Mouse (Mus musculus): Measurements from ENCODE around the gene Glra2. TPM values are rescaled to one million over a fixed set of nuclear protein-coding genes. Genes with fewer than 3 reads are reported as not detected.
"Not testable (repeated sequence)": the region's sequence is repeated elsewhere in the genome, so short reads cannot be mapped to it uniquely, and the experiment has no call there.

The Glra2 gene
- polyA plus RNA-seq, 1 experiment, result not detected

GRCm38 (mm10) chrX:165191170-165191569 lies 136.0 kb downstream of the Glra2 start:
- no peak overlapping the region for H3ac ChIP-seq (ENCODE audit: control insufficient read depth, insufficient read length, low read depth)
- no peaks in the 10 kb centered on the region for H3K36me3 ChIP-seq (ENCODE audit: control insufficient read depth, insufficient read depth)
- H3K79me2 ChIP-seq (ENCODE audit: control insufficient read depth, insufficient read depth), result no peaks in the 10 kb centered on the region
- no peaks in the 10 kb centered on the region for H3K79me3 ChIP-seq (ENCODE audit: low read depth)
- no peak overlapping the region for H3K4me3 ChIP-seq (ENCODE audit: insufficient read depth, poor library complexity, severe bottlenecking)
- TF ChIP-seq MAX (IDR thresholded peaks at IDR 0.05) (no peak), USF1 (IDR thresholded peaks at IDR 0.05; ENCODE audit: low read depth) (no peak), MYOG (IDR thresholded peaks at IDR 0.05; ENCODE audit: control insufficient read depth, extremely low read depth, insufficient read length) (no peak), FOSL1 (IDR thresholded peaks at IDR 0.05; ENCODE audit: insufficient read depth, low read length, poor library complexity, severe bottlenecking) (no peak), CEBPB (IDR thresholded peaks at IDR 0.05; ENCODE audit: low read depth) (no peak)
- H3K27me3 ChIP-seq (ENCODE audit: control insufficient read depth, insufficient read depth, insufficient read length), result no peaks in the 10 kb centered on the region

GRCm38 (mm10) chrX:165182948-165183347 lies 144.2 kb downstream of the Glra2 start:
- not testable (repeated sequence) for H3ac ChIP-seq (ENCODE audit: control insufficient read depth, insufficient read length, low read depth); H3K4me3 ChIP-seq (ENCODE audit: insufficient read depth, poor library complexity, severe bottlenecking); H3K79me2 ChIP-seq (ENCODE audit: control insufficient read depth, insufficient read depth); H3K79me3 ChIP-seq (ENCODE audit: low read depth); H3K36me3 ChIP-seq (ENCODE audit: control insufficient read depth, insufficient read depth); H3K27me3 ChIP-seq (ENCODE audit: control insufficient read depth, insufficient read depth, insufficient read length)

DNA sequence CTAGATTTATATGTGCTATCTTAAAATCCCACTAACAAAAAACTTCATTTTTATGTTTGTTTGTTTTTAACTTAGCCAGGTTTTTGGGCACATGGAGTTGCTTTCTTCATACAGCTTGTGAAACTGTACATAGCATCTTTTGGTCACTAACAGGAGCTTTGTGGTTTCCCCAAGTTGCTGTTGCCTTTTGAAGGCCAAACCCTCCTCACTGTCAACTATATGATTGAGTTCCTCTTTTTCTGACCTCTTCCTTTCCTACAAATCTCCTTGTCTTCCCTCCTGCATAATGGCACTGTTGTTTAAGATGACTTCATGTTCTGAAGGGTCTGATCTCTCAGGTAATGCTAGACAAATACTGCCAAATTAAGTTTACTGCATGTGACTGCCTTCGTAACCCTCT lies 170.6 kb downstream of the Glra2 start:
- Histone ChIP-seq H3K4me3 (ENCODE audit: insufficient read depth, poor library complexity, severe bottlenecking) (no peak overlapping the region), H3K79me2 (ENCODE audit: control insufficient read depth, insufficient read depth) (no peaks in the 10 kb centered on the region), H3K36me3 (ENCODE audit: control insufficient read depth, insufficient read depth) (no peaks in the 10 kb centered on the region), H3ac (ENCODE audit: control insufficient read depth, insufficient read length, low read depth) (no peak overlapping the region), H3K27me3 (ENCODE audit: control insufficient read depth, insufficient read depth, insufficient read length) (no peaks in the 10 kb centered on the region), H3K79me3 (ENCODE audit: low read depth) (no peaks in the 10 kb centered on the region)
- no peak for TF ChIP-seq MYOG (IDR thresholded peaks at IDR 0.05; ENCODE audit: control insufficient read depth, extremely low read depth, insufficient read length)
- no peak for TF ChIP-seq MAX (IDR thresholded peaks at IDR 0.05)
- no peak for TF ChIP-seq CEBPB (IDR thresholded peaks at IDR 0.05; ENCODE audit: low read depth)
- no peak for TF ChIP-seq CTCF (IDR thresholded peaks at IDR 0.05; ENCODE audit: control insufficient read depth, insufficient read depth, insufficient read length)
- no peak for TF ChIP-seq MYOD1 (IDR thresholded peaks at IDR 0.05; ENCODE audit: control insufficient read depth, insufficient read length, low read depth)
- no peak for TF ChIP-seq USF1 (IDR thresholded peaks at IDR 0.05; ENCODE audit: low read depth)
- no peak for TF ChIP-seq FOSL1 (IDR thresholded peaks at IDR 0.05; ENCODE audit: insufficient read depth, low read length, poor library complexity, severe bottlenecking)

GRCm38 (mm10) chrX:165104171-165104570 lies 223.0 kb downstream of the Glra2 start:
- H3K4me3 ChIP-seq (ENCODE audit: insufficient read depth, poor library complexity, severe bottlenecking), result no peak overlapping the region
- no peaks in the 10 kb centered on the region for H3K36me3 ChIP-seq (ENCODE audit: control insufficient read depth, insufficient read depth)
- H3K79me2 ChIP-seq (ENCODE audit: control insufficient read depth, insufficient read depth), result no peaks in the 10 kb centered on the region
- no peak overlapping the region for H3ac ChIP-seq (ENCODE audit: control insufficient read depth, insufficient read length, low read depth)
- no peak for TF ChIP-seq CTCF (IDR thresholded peaks at IDR 0.05; ENCODE audit: control insufficient read depth, insufficient read depth, insufficient read length)
- TF ChIP-seq CEBPB (IDR thresholded peaks at IDR 0.05; ENCODE audit: low read depth), result no peak
- no peak for TF ChIP-seq MYOG (IDR thresholded peaks at IDR 0.05; ENCODE audit: control insufficient read depth, extremely low read depth, insufficient read length)
- TF ChIP-seq USF1 (IDR thresholded peaks at IDR 0.05; ENCODE audit: low read depth), result no peak
- no peak for TF ChIP-seq MYOD1 (IDR thresholded peaks at IDR 0.05; ENCODE audit: control insufficient read depth, insufficient read length, low read depth)
- TF ChIP-seq MAX (IDR thresholded peaks at IDR 0.05), result no peak
- TF ChIP-seq FOSL1 (IDR thresholded peaks at IDR 0.05; ENCODE audit: insufficient read depth, low read length, poor library complexity, severe bottlenecking), result no peak
- no peaks in the 10 kb centered on the region for H3K79me3 ChIP-seq (ENCODE audit: low read depth)
- H3K27me3 ChIP-seq (ENCODE audit: control insufficient read depth, insufficient read depth, insufficient read length), result no peaks in the 10 kb centered on the region
